Mouse (Mus musculus) liver, embryonic 13.5 days (tissue): ENCODE measurements at regions not wholly inside any gene's neighbourhood (a gene's known extent, or its start where the extent isn't known, plus 50 kb on each side); places are given as distances from the start of the nearest gene placed in this dataset.

ENCODE experiments used
- ATAC-seq: fragments of 200-750 bp; cut with Nextera tagmentation; 2 replicates; pipeline ENCODE4 v1.8.0; 2017; ENCODE audit warnings: low read depth, mild to moderate bottlenecking, moderate number of reproducible peaks, moderate library complexity
- DNase-seq: peaks from one replicate; pipeline ENCODE4 v3.0.0; 2022
- H3K27ac ChIP-seq: fragments of 300-500 bp; sonication (generic); 2 replicates; pipeline ENCODE4 v1.5.1; 2015; ENCODE audit warnings: moderate library complexity, mild to moderate bottlenecking, inconsistent platforms
- H3K27me3 ChIP-seq: fragments of 300-500 bp; sonication (generic); 2 replicates; pipeline ENCODE4 v1.6.1; 2015; ENCODE audit warnings: mild to moderate bottlenecking, inconsistent platforms
- H3K36me3 ChIP-seq: fragments of 300-500 bp; sonication (generic); 2 replicates; pipeline ENCODE4 v1.6.1; 2015; ENCODE audit warnings: mild to moderate bottlenecking, inconsistent platforms
- H3K4me1 ChIP-seq: fragments of 300-500 bp; sonication (generic); replicated peaks from 2 replicates; pipeline ENCODE4 v1.6.1; 2015; ENCODE audit warnings: inconsistent platforms
- H3K4me2 ChIP-seq: fragments of 300-500 bp; sonication (generic); 2 replicates; pipeline ENCODE4 v1.6.1; 2015; ENCODE audit warnings: inconsistent platforms, mild to moderate bottlenecking, moderate library complexity
- H3K4me3 ChIP-seq: fragments of 300-500 bp; sonication (generic); replicated peaks from 2 replicates; pipeline ENCODE4 v1.5.1; 2015; ENCODE audit warnings: mild to moderate bottlenecking, inconsistent platforms
- H3K9ac ChIP-seq: fragments of 300-500 bp; sonication (generic); 2 replicates; pipeline ENCODE4 v1.6.1; 2015; ENCODE audit warnings: mild to moderate bottlenecking, inconsistent platforms
- H3K9me3 ChIP-seq: fragments of 300-500 bp; sonication (generic); replicated peaks from 2 replicates; pipeline ENCODE4 v1.6.1; 2016; ENCODE audit warnings: inconsistent platforms
- WGBS: fragments of 180-500 bp; shearing (Covaris S2); methylation state at CpG from one replicate; pipeline ENCODE4 v1.1.7; 2015; ENCODE audit not compliant: insufficient replicate concordance; 5-methylcytosine and 5-hydroxymethylcytosine counted together

GRCm38 (mm10) chr7:73151586-73152467 lies 223.5 kb upstream of the Rgma start:
- Histone ChIP-seq H3K36me3 (no peaks in the 10 kb centered on the region), H3K27me3 (no peaks in the 10 kb centered on the region), H3K4me2 (no peak overlapping the region), H3K4me3 (no peak overlapping the region), H3K9ac (no peak overlapping the region), H3K9me3 (no peaks in the 10 kb centered on the region), H3K27ac (no peak overlapping the region), H3K4me1 (no peaks in the 10 kb centered on the region)
- DNase-seq, result no peak
- ATAC-seq, result no peak
- 62% methylated on average over 14 of the region's 15 CpGs for WGBS

GRCm38 (mm10) chr7:73153668-73154067 lies 221.6 kb upstream of the Rgma start:
- no peaks in the 10 kb centered on the region for H3K9me3 ChIP-seq
- no peak for ATAC-seq
- no peak for DNase-seq
- no peak overlapping the region for H3K4me2 ChIP-seq
- no peak overlapping the region for H3K27ac ChIP-seq
- no peaks in the 10 kb centered on the region for H3K27me3 ChIP-seq
- no peaks in the 10 kb centered on the region for H3K4me1 ChIP-seq
- H3K4me3 ChIP-seq, result no peak overlapping the region
- H3K9ac ChIP-seq, result no peak overlapping the region
- 51% methylated on average over 1 of the region's 1 CpGs for WGBS
- H3K36me3 ChIP-seq, result no peaks in the 10 kb centered on the region

GRCm38 (mm10) chr7:73158833-73159232 lies 216.5 kb upstream of the Rgma start:
- no peaks in the 10 kb centered on the region for H3K27me3 ChIP-seq
- no peak overlapping the region for H3K4me3 ChIP-seq
- no peaks in the 10 kb centered on the region for H3K4me1 ChIP-seq
- no peaks in the 10 kb centered on the region for H3K36me3 ChIP-seq
- no peaks in the 10 kb centered on the region for H3K9me3 ChIP-seq
- no peak for ATAC-seq
- no peak for DNase-seq
- H3K27ac ChIP-seq, result no peak overlapping the region
- H3K4me2 ChIP-seq, result no peak overlapping the region
- 75% methylated on average over 5 of the region's 5 CpGs for WGBS
- no peak overlapping the region for H3K9ac ChIP-seq

GRCm38 (mm10) chr7:73160968-73161367 lies 214.3 kb upstream of the Rgma start:
- no peak for DNase-seq

GRCm38 (mm10) chr7:73163687-73164086 lies 211.6 kb upstream of the Rgma start:
- no peak overlapping the region for H3K9ac ChIP-seq
- no peak for DNase-seq
- H3K4me3 ChIP-seq, result no peak overlapping the region
- no peaks in the 10 kb centered on the region for H3K4me1 ChIP-seq
- H3K4me2 ChIP-seq, result no peak overlapping the region
- no peaks in the 10 kb centered on the region for H3K27me3 ChIP-seq
- no peak overlapping the region for H3K27ac ChIP-seq
- H3K36me3 ChIP-seq, result no peaks in the 10 kb centered on the region
- 47% methylated on average over 5 of the region's 5 CpGs for WGBS
- H3K9me3 ChIP-seq, result 0 out of 2 replicates have a peak, but pooled peaks cover 3% of the 10 kb centered on the region
- ATAC-seq, result no peak

More at GRCm38 (mm10) chr7:73160968-73161367, 214.3 kb upstream of the Rgma start:
- Histone ChIP-seq H3K36me3 (no peaks in the 10 kb centered on the region), H3K27me3 (no peaks in the 10 kb centered on the region), H3K4me1 (no peaks in the 10 kb centered on the region), H3K9me3 (no peaks in the 10 kb centered on the region), H3K4me3 (no peak overlapping the region), H3K4me2 (no peak overlapping the region), H3K9ac (no peak overlapping the region), H3K27ac (no peak overlapping the region)
- WGBS, result 61% methylated on average over 8 of the region's 8 CpGs
- ATAC-seq, result no peak

- no peak for ATAC-seq
- H3K9me3 ChIP-seq, result 0 out of 2 replicates have a peak, but pooled peaks cover 3% of the 10 kb centered on the region
- no peak overlapping the region for H3K4me2 ChIP-seq
- H3K9ac ChIP-seq, result no peak overlapping the region
- H3K27ac ChIP-seq, result no peak overlapping the region
- H3K27me3 ChIP-seq, result no peaks in the 10 kb centered on the region
- 83% methylated on average over 8 of the region's 8 CpGs for WGBS
- no peaks in the 10 kb centered on the region for H3K4me1 ChIP-seq
- no peak for DNase-seq
- H3K36me3 ChIP-seq, result no peaks in the 10 kb centered on the region
- no peak overlapping the region for H3K4me3 ChIP-seq
Observed at GRCm38 (mm10) chr7:73165521-73165920, 209.8 kb upstream of the Rgma start.

GRCm38 (mm10) chr7:73169416-73169815 lies 205.9 kb upstream of the Rgma start:
- Histone ChIP-seq H3K4me2 (no peak overlapping the region), H3K27me3 (no peaks in the 10 kb centered on the region), H3K9ac (no peak overlapping the region), H3K4me1 (no peaks in the 10 kb centered on the region), H3K9me3 (0 out of 2 replicates have a peak, but pooled peaks cover 5% of the 10 kb centered on the region), H3K36me3 (no peaks in the 10 kb centered on the region), H3K4me3 (no peak overlapping the region), H3K27ac (no peak overlapping the region)
- no peak for ATAC-seq
- DNase-seq, result no peak
- 46% methylated on average over 8 of the region's 8 CpGs for WGBS

GRCm38 (mm10) chr7:73172615-73173014 lies 202.7 kb upstream of the Rgma start:
- Histone ChIP-seq H3K4me3 (no peak overlapping the region), H3K36me3 (no peaks in the 10 kb centered on the region), H3K9ac (no peak overlapping the region), H3K27me3 (no peaks in the 10 kb centered on the region), H3K9me3 (0 out of 2 replicates have a peak, but pooled peaks cover 5% of the 10 kb centered on the region), H3K4me1 (no peaks in the 10 kb centered on the region), H3K4me2 (no peak overlapping the region), H3K27ac (no peak overlapping the region)
- no peak for DNase-seq
- ATAC-seq, result no peak
- WGBS, result 59% methylated on average over 4 of the region's 4 CpGs

GRCm38 (mm10) chr7:73183761-73184160 lies 191.5 kb upstream of the Rgma start:
- WGBS, result 64% methylated on average over 8 of the region's 8 CpGs
- no peaks in the 10 kb centered on the region for H3K36me3 ChIP-seq
- H3K4me2 ChIP-seq, result no peak overlapping the region
- no peaks in the 10 kb centered on the region for H3K4me1 ChIP-seq
- DNase-seq, result no peak
- no peaks in the 10 kb centered on the region for H3K27me3 ChIP-seq
- ATAC-seq, result no peak
- H3K9me3 ChIP-seq, result peaks cover 13% of the 10 kb centered on the region; the same call in 1 of the 2 replicates
- H3K27ac ChIP-seq, result no peak overlapping the region
- no peak overlapping the region for H3K4me3 ChIP-seq
- no peak overlapping the region for H3K9ac ChIP-seq

GRCm38 (mm10) chr7:73184208-73185070 lies 190.9 kb upstream of the Rgma start:
- H3K27ac ChIP-seq, result no peak overlapping the region
- H3K27me3 ChIP-seq, result no peaks in the 10 kb centered on the region
- 74% methylated on average over 14 of the region's 14 CpGs for WGBS
- no peaks in the 10 kb centered on the region for H3K36me3 ChIP-seq
- H3K9ac ChIP-seq, result no peak overlapping the region
- no peak for DNase-seq
- H3K4me2 ChIP-seq, result no peak overlapping the region
- H3K4me1 ChIP-seq, result no peaks in the 10 kb centered on the region
- peaks cover 13% of the 10 kb centered on the region; the same call in 1 of the 2 replicates for H3K9me3 ChIP-seq
- H3K4me3 ChIP-seq, result no peak overlapping the region
- no peak for ATAC-seq

- 69% methylated on average over 10 of the region's 10 CpGs for WGBS
- Histone ChIP-seq H3K4me1 (no peaks in the 10 kb centered on the region), H3K9me3 (peaks cover 13% of the 10 kb centered on the region; the same call in 1 of the 2 replicates), H3K4me2 (no peak overlapping the region), H3K4me3 (no peak overlapping the region), H3K36me3 (no peaks in the 10 kb centered on the region), H3K27me3 (no peaks in the 10 kb centered on the region), H3K27ac (no peak overlapping the region), H3K9ac (no peak overlapping the region)
- DNase-seq (no peak), ATAC-seq (no peak)
Observed at GRCm38 (mm10) chr7:73185071-73185531, 190.2 kb upstream of the Rgma start.
